Mouse (Mus musculus) heart, embryonic 11.5 days (tissue): Measurements from ENCODE around the gene Ckap4. TPM values are rescaled to one million over a fixed set of nuclear protein-coding genes. Genes with fewer than 3 reads are reported as not detected.
"Not testable (repeated sequence)": the region's sequence is repeated elsewhere in the genome, so short reads cannot be mapped to it uniquely, and the experiment has no call there.

ENCODE experiments used
- ATAC-seq: fragments of 200-750 bp; cut with Nextera tagmentation; replicated peaks from 2 replicates; pipeline ENCODE4 v1.8.0; 2017; ENCODE audit warnings: moderate library complexity; ENCODE audit not compliant: insufficient number of reproducible peaks, low FRiP score, low TSS enrichment
- H3K27ac ChIP-seq: fragments of 300-500 bp; sonication (generic); 2 replicates; pipeline ENCODE4 v1.5.1; 2014; ENCODE audit warnings: mild to moderate bottlenecking, low read depth, low read length
- H3K27me3 ChIP-seq: fragments of 300-500 bp; sonication (generic); 2 replicates; pipeline ENCODE4 v1.6.1; 2014; ENCODE audit warnings: mild to moderate bottlenecking, low read length, mixed read lengths; ENCODE audit not compliant: control insufficient read depth, insufficient read depth
- H3K36me3 ChIP-seq: fragments of 300-500 bp; sonication (generic); 2 replicates; pipeline ENCODE4 v1.6.1; 2014; ENCODE audit warnings: mild to moderate bottlenecking, low read length, moderate library complexity, mixed read lengths; ENCODE audit not compliant: control insufficient read depth, insufficient read depth
- H3K4me1 ChIP-seq: fragments of 300-500 bp; sonication (generic); 2 replicates; pipeline ENCODE4 v1.6.1; 2014; ENCODE audit warnings: low read length; ENCODE audit not compliant: control insufficient read depth, insufficient read depth
- H3K4me2 ChIP-seq: fragments of 300-500 bp; sonication (generic); 2 replicates; pipeline ENCODE4 v1.6.1; 2014; ENCODE audit warnings: mild to moderate bottlenecking, moderate library complexity
- H3K4me3 ChIP-seq: fragments of 300-500 bp; sonication (generic); 2 replicates; pipeline ENCODE4 v1.5.1; 2014; ENCODE audit warnings: low read depth, low read length
- H3K9ac ChIP-seq: fragments of 300-500 bp; sonication (generic); 2 replicates; pipeline ENCODE4 v1.6.1; 2014; ENCODE audit warnings: mild to moderate bottlenecking, low read depth, low read length, moderate library complexity
- H3K9me3 ChIP-seq: fragments of 300-500 bp; sonication (generic); replicated peaks from 2 replicates; pipeline ENCODE4 v1.6.1; 2016; ENCODE audit warnings: low read length; ENCODE audit not compliant: control insufficient read depth
- WGBS: fragments of 180-500 bp; shearing (Covaris S2); extraction: QIAGEN DNeasy Blood & Tissue Kit; methylation state at CpG from one replicate; pipeline ENCODE4 v1.1.7; 2014; ENCODE audit not compliant: insufficient replicate concordance; 5-methylcytosine and 5-hydroxymethylcytosine counted together
- polyA plus RNA-seq: library from polyadenylated mRNA; unstranded; fragments of >200 nt; fragmentation: Nextera tagmentation; extraction: Ambion mirVana; gene quantifications from 2 replicates; pipeline ENCODE4 v1.2.1, GENCODE M21; 2014

Gene Ckap4
- polyA plus RNA-seq, 1 experiment from 2014 or later = 103 TPM

GRCm38 (mm10) chr10:84526488-84526887 is 7.4 kb downstream of the Ckap4 start:
- H3K9me3 ChIP-seq = no peaks in the 10 kb centered on the region
- 72% methylated on average over 10 of the region's 10 CpGs for WGBS
- no peak overlapping the region for H3K4me3 ChIP-seq
- no peak overlapping the region for H3K9ac ChIP-seq
- peaks cover 22% of the 10 kb centered on the region for H3K36me3 ChIP-seq
- H3K4me2 ChIP-seq = no peak overlapping the region
- H3K27me3 ChIP-seq = no peaks in the 10 kb centered on the region
- no peak for ATAC-seq
- H3K4me1 ChIP-seq = peaks cover 15% of the 10 kb centered on the region
- no peak overlapping the region for H3K27ac ChIP-seq

- H3K4me2 ChIP-seq = no peak overlapping the region
- no peaks in the 10 kb centered on the region for H3K4me1 ChIP-seq
- no peak overlapping the region for H3K27ac ChIP-seq
- no peak overlapping the region for H3K4me3 ChIP-seq
- peaks cover 22% of the 10 kb centered on the region for H3K36me3 ChIP-seq
- H3K27me3 ChIP-seq = no peaks in the 10 kb centered on the region
- no peak for ATAC-seq
- no peak overlapping the region for H3K9ac ChIP-seq
- WGBS = 48% methylated on average over 10 of the region's 10 CpGs
- H3K9me3 ChIP-seq = no peaks in the 10 kb centered on the region
These were observed 10.2 kb downstream of the Ckap4 start for GRCm38 (mm10) chr10:84523682-84524081.

GRCm38 (mm10) chr10:84516414-84516927 is 17.4 kb downstream of the Ckap4 start:
- 54% methylated on average over 11 of the region's 11 CpGs for WGBS
- Histone ChIP-seq H3K9me3 (no peaks in the 10 kb centered on the region), H3K4me2 (no peak overlapping the region), H3K4me1 (peaks cover 5% of the 10 kb centered on the region; the same call in 1 of the 2 replicates), H3K36me3 (no peaks in the 10 kb centered on the region), H3K27me3 (no peaks in the 10 kb centered on the region), H3K9ac (no peak overlapping the region), H3K4me3 (no peak overlapping the region), H3K27ac (no peak overlapping the region)
- peak; percentile 67 for ATAC-seq

- ATAC-seq = 0 out of 2 replicates have a peak, but pooled peaks have one; percentile 49
- H3K27ac ChIP-seq = not testable (repeated sequence)
These were observed 17.9 kb downstream of the Ckap4 start for GRCm38 (mm10) chr10:84515980-84516379.

GRCm38 (mm10) chr10:84515512-84515950 is 18.3 kb downstream of the Ckap4 start:
- no peaks in the 10 kb centered on the region for H3K36me3 ChIP-seq
- H3K9me3 ChIP-seq = no peaks in the 10 kb centered on the region
- WGBS = 18% methylated on average over 3 of the region's 3 CpGs
- ATAC-seq = 0 out of 2 replicates have a peak, but pooled peaks have one; percentile 26
- H3K4me3 ChIP-seq = no peak overlapping the region
- peaks cover 5% of the 10 kb centered on the region; the same call in 1 of the 2 replicates for H3K4me1 ChIP-seq
- no peak overlapping the region for H3K27ac ChIP-seq
- no peak overlapping the region for H3K9ac ChIP-seq
- no peaks in the 10 kb centered on the region for H3K27me3 ChIP-seq
- no peak overlapping the region for H3K4me2 ChIP-seq

More at GRCm38 (mm10) chr10:84515980-84516379, 17.9 kb downstream of the Ckap4 start:
- WGBS = 50% methylated on average over 1 of the region's 1 CpGs
- not testable (repeated sequence) for H3K36me3 ChIP-seq, H3K9ac ChIP-seq, H3K4me3 ChIP-seq, H3K9me3 ChIP-seq, H3K4me2 ChIP-seq, H3K27me3 ChIP-seq, H3K4me1 ChIP-seq

- H3K9me3 ChIP-seq = no peaks in the 10 kb centered on the region
- no peak overlapping the region for H3K27ac ChIP-seq
- H3K36me3 ChIP-seq = no peaks in the 10 kb centered on the region
- H3K4me1 ChIP-seq = peaks cover 5% of the 10 kb centered on the region; the same call in 1 of the 2 replicates
- WGBS = 32% methylated on average over 5 of the region's 5 CpGs
- no peak for ATAC-seq
- no peaks in the 10 kb centered on the region for H3K27me3 ChIP-seq
- H3K4me3 ChIP-seq = no peak overlapping the region
- H3K9ac ChIP-seq = no peak overlapping the region
- no peak overlapping the region for H3K4me2 ChIP-seq
These were observed 19.8 kb downstream of the Ckap4 start for GRCm38 (mm10) chr10:84514038-84514578.

- Histone ChIP-seq H3K9me3 (no peaks in the 10 kb centered on the region), H3K4me3 (no peak overlapping the region), H3K4me1 (peaks cover 5% of the 10 kb centered on the region; the same call in 1 of the 2 replicates), H3K27ac (no peak overlapping the region), H3K4me2 (no peak overlapping the region), H3K27me3 (no peaks in the 10 kb centered on the region), H3K9ac (no peak overlapping the region), H3K36me3 (no peaks in the 10 kb centered on the region)
- ATAC-seq = no peak
These were observed 21.1 kb downstream of the Ckap4 start for GRCm38 (mm10) chr10:84512766-84513165.

GRCm38 (mm10) chr10:84508603-84509002 is 25.3 kb downstream of the Ckap4 start:
- no peak overlapping the region for H3K9ac ChIP-seq
- no peak overlapping the region for H3K4me2 ChIP-seq
- H3K9me3 ChIP-seq = no peaks in the 10 kb centered on the region
- no peaks in the 10 kb centered on the region for H3K27me3 ChIP-seq
- no peaks in the 10 kb centered on the region for H3K36me3 ChIP-seq
- H3K4me3 ChIP-seq = no peak overlapping the region
- no peaks in the 10 kb centered on the region for H3K4me1 ChIP-seq
- 78% methylated on average over 1 of the region's 1 CpGs for WGBS
- no peak overlapping the region for H3K27ac ChIP-seq
- ATAC-seq = no peak

GRCm38 (mm10) chr10:84498867-84499266 is 35.0 kb downstream of the Ckap4 start:
- Histone ChIP-seq H3K4me3 (no peak overlapping the region), H3K27me3 (no peaks in the 10 kb centered on the region), H3K9ac (no peak overlapping the region), H3K36me3 (no peaks in the 10 kb centered on the region), H3K27ac (no peak overlapping the region), H3K9me3 (no peaks in the 10 kb centered on the region), H3K4me2 (no peak overlapping the region), H3K4me1 (peaks cover 5% of the 10 kb centered on the region; the same call in 1 of the 2 replicates)
- no peak for ATAC-seq
- WGBS = 24% methylated on average over 2 of the region's 2 CpGs
